Mouse (Mus musculus): ENCODE measurements around the gene Tns2. TPM values are rescaled to one million over a fixed set of nuclear protein-coding genes. Genes with fewer than 3 reads are reported as not detected.
"Not testable (repeated sequence)": the region's sequence is repeated elsewhere in the genome, so short reads cannot be mapped to it uniquely, and the experiment has no call there.

The Tns2 gene
- polyA plus RNA-seq, 1 experiment from 2014 or later, result 4.4 TPM

DNA sequence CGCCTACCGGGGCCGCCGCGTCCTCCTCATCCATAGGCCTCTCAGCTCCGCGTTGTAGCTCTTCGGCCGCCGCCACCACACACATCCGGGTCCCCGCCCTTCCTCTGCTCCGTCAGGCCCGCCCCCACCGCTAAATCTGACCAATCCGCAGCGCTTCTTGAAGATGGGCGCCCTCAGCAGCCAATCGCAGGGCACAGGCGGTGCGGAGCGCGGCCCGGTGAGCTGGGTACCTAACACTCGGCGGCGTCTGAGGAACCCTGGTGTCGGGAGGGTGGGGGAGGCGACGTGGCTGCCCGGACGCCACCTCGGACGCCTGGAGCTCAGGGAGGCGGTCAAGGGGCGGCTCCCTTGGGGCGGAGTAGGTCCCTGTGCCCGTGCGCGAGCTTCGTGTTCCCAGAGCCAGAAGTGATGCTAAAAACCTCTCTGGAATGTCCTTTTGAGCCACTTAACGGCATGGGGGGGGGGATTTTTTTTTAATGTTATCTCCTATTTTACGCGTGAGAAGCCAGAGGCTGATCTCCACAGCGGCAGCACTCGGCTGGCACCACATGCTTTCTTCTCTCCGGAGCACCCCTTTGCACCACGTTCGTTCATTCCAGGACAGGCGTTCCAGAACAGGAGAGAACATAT, 36.0 kb downstream of the Tns2 start, which contains the start of gene Spryd3:
Gene Spryd3 (minus strand): TSS at position 106 of the 630 bp plus-strand sequence.
- DNase-seq (ENCODE audit: low spot score), result peak; percentile 97

DNA sequence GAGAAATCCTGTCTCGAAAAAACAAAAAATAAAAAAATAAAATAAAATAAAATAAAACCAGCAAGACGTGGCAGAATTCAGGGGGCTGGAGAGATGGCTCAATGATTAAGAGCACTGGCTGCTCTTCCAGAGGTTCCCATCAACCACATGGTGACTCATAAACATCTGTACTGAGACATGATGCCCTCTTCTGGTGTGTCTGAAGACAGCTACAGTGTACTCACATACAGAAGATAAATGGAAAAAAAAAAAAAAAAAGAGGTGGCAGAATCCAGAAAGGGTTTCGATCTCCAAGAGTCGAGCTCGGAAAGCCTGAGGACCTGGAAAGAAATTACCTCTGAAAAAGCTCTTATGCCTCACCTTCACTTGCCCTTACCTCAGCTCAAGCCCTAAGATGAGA, 40.9 kb downstream of the Tns2 start:
- no peak for DNase-seq (ENCODE audit: low spot score)

GRCm38 (mm10) chr15:102142914-102143912, 43.0 kb downstream of the Tns2 start:
- DNase-seq (ENCODE audit: low spot score), result no peak

GRCm38 (mm10) chr15:102144274-102144711, 44.1 kb downstream of the Tns2 start, which contains the start of gene Igfbp6:
Gene Igfbp6 (plus strand): TSS chr15:102144362.
- no peak for DNase-seq (ENCODE audit: low spot score)

- no peak for DNase-seq (ENCODE audit: low spot score)
Observed at GRCm38 (mm10) chr15:102144726-102145125, 44.5 kb downstream of the Tns2 start.

DNA sequence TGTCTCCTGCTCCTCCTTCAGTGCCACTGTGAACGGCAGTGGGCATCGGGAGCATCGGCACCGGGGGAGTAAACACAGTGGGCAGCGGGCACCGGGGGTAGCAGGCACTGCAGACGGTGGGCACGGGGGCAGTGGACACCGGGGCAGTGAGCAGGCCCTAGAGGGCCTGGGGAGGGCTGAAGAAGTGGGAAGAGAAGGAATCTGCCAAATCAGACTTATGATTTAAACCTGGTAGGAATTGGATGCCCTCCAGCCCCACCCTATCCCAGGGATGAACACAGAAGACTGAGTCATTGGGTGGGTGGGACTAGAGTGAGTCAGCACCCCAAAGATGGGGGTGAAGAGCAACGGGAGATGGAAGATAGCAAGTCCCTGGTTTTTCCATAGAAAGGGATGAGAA, 45.1 kb downstream of the Tns2 start:
- no peak for DNase-seq (ENCODE audit: low spot score)

GRCm38 (mm10) chr15:102146089-102146488, 45.9 kb downstream of the Tns2 start:
- no peak for DNase-seq (ENCODE audit: low spot score)

DNA sequence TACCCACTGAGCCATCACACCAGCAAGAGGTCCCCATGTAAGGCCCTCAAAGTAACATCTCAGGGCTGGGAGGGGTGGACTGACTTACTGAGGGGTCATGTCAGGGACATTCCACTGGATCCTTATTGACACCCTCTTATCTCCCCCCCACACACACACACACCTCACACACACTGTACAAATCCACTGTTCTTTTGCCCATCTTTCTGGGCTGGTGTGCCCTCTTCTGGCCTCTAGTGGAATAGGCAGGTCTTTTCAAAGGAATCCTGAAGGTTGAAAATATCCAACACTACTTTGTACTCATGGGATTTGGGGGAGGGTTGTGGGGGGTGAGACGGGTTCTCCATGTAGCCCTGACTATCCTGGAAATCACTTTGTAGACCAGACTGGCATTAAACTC, 46.7 kb downstream of the Tns2 start:
- peak; percentile 46 for DNase-seq (ENCODE audit: low spot score)

DNA sequence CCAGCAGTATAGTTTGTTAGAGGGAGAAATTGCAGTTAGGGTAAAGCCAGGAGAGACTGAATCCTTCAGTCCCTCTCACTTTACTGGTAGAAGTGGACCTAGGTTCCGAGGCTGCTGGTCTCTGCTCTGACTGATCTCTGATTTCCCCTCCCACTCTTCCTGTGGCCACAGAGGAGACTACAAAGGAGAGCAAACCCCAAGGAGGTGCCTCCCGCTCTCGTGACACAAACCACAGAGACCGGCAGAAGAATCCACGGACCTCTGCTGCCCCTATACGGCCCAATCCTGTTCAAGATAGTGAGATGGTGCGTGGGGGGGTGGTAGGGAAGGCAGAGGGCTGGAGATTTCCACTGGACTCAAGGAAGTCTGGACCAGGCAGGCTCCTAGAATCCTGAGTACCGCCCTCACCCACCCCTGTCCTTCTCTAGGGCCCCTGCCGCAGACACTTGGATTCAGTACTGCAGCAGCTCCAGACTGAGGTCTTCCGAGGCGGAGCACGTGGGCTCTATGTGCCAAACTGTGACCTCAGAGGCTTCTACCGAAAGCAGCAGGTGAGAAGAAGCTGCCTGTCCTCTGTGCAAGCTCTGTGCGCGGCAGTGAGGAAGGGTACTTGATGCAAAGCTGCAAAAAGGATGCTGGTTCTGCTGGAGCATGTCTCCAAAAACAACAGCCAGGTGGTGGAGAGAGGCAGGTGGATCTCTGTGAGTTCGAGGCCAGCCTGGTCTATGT, 47.6 kb downstream of the Tns2 start:
- DNase-seq (ENCODE audit: low spot score), result no peak

- DNase-seq (ENCODE audit: low spot score), result no peak
Observed at GRCm38 (mm10) chr15:102149561-102149960, 49.3 kb downstream of the Tns2 start.

DNA sequence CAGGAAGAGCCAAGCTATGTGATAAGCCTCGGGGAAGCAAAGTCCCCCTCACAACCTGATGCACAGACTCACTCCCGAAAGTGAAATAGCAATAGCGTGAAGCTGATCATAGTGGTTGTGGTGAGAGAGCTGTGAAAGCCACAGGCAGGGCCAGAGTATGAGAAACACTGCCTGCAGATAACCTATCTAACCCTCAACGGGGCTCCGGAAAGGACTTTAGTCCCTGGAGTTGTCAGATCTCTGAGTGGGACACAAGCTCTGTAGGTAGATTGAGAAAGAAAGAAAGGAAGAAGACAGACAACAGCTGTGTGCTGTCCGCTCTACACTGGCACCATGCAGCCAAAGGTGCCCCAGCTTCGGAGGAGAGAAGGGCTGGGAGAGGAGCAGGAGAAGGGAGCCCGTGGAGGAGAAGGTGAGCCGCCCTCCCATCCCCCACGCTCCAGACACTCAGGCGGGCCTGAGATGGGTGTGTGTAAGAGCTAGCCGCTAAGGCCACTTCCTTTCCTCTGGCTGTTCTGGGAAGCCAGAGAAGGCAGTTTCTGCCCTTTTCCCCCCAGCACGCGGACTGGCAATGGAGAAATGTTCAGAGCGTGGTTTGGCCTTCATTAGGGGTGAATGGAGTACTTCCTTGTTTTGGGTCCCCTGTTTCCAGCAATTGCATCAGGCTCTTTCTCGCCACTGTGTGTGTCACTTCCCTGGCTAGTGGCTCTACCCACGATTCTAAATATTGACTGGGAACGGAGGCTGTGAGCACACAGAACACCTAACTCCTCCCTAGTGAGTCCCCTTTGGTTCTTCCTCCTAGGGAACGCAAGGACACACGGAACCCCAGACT, 50.3 kb downstream of the Tns2 start, which contains the start of gene Soat2:
Gene Soat2 (plus strand): TSS at position 226 of the 835 bp plus-strand sequence.
- DNase-seq (ENCODE audit: low spot score), result peak; percentile 26

GRCm38 (mm10) chr15:102152646-102153045, 52.4 kb downstream of the Tns2 start:
- no peak for DNase-seq (ENCODE audit: low spot score)

- DNase-seq (ENCODE audit: low spot score), result not testable (repeated sequence)
Observed at GRCm38 (mm10) chr15:102155006-102155405, 54.8 kb downstream of the Tns2 start.

DNA sequence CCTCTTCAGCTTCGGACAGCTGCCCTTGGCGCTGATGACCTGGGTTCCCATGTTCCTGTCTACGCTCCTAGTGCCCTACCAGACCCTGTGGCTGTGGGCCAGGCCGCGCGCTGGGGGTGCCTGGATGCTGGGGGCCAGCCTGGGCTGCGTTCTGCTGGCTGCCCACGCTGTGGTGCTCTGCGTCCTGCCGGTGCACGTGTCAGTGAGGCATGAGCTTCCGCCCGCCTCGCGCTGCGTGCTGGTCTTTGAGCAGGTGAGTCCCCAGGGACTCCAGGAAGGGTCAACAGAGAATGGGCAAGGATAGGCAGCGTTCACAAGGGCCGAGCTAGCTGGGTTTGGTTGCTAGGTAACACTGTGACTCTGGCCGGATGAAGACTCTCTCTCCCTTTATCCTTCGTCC, 56.6 kb downstream of the Tns2 start:
- DNase-seq (ENCODE audit: low spot score), result no peak

DNA sequence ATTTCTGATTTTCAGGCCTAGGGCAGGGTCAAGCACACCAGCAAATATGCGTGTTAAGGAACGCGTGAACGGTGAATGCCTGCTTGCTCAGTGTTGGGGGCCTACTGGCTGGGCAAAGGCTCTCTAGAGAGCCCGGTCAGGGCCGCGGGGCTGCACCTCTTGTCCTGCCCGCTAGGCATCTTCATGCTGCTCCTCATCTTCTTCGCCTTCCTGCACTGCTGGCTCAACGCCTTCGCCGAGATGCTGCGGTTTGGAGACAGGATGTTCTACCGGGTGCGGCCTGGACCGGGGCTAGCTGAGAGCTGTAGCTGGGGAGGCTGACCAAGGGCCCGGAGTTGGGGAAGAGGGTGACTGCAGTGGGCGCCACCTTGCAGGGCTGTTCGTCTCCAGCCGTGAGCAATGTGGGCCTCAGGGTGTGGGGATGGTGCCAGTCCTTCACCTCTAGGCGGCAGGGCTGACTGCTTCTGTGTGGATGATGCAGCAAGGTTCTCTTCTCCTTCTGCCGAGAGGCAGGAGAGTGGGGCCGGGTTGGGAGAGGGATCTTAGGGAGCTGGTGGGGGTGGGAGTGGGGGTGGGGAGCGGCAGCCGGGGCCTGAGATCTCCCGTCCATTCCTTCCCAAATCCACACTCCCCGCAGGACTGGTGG, 60.3 kb downstream of the Tns2 start:
- no peak for DNase-seq (ENCODE audit: low spot score)

GRCm38 (mm10) chr15:102163900-102164693, 63.9 kb downstream of the Tns2 start:
- no peak for DNase-seq (ENCODE audit: low spot score)

- peak; percentile 68 for DNase-seq (ENCODE audit: low spot score)
Observed at GRCm38 (mm10) chr15:102165468-102166100, 65.4 kb downstream of the Tns2 start.

Data from thymus, postnatal 0 days (tissue).